Mouse (Mus musculus): ENCODE measurements around the gene Scyl2. TPM values are rescaled to one million over a fixed set of nuclear protein-coding genes. Genes with fewer than 3 reads are reported as not detected.
A peak's percentile ranks its signal among the peaks of the same experiment; 100 is the strongest.

Scyl2 gene
- total and polyA plus RNA-seq, 3 experiments, result 6.8 to 38.1 (median 37.2) TPM

GRCm38 (mm10) chr10:89595514-89595913 is 90.6 kb downstream of the Scyl2 start:
- Histone ChIP-seq H3K27me3 (ENCODE audit: insufficient read depth, low read length) (no peaks in the 10 kb centered on the region), H3K4me3 (ENCODE audit: low read depth, low read length) (no peak overlapping the region), H3K9me3 (replicated peaks) (no peaks in the 10 kb centered on the region), H3K36me3 (replicated peaks) (no peaks in the 10 kb centered on the region), H3K4me1 (ENCODE audit: insufficient read depth, low read depth, low read length) (peaks cover 11% of the 10 kb centered on the region)
- no peak for ATAC-seq (ENCODE audit: extremely low read depth, insufficient number of reproducible peaks, low FRiP score, poor library complexity, severe bottlenecking)
- TF ChIP-seq GATA1 (IDR thresholded peaks at IDR 0.05; ENCODE audit: borderline replicate concordance, low read length), result no peak
- TF ChIP-seq CTCF (IDR thresholded peaks at IDR 0.05; ENCODE audit: low read depth, low read length), result no peak
- TF ChIP-seq GATA2 (IDR thresholded peaks at IDR 0.05; ENCODE audit: borderline replicate concordance, low read depth, low read length), result no peak
- TF ChIP-seq TAL1 (conservative IDR thresholded peaks at IDR 0.05; ENCODE audit: low read depth, low read length), result no peak
- no peak for TF ChIP-seq POLR2AphosphoS5 (IDR thresholded peaks at IDR 0.05; ENCODE audit: insufficient replicate concordance, low read depth, low read length)
- no peak for DNase-seq (ENCODE audit: low spot score)

GRCm38 (mm10) chr10:89594309-89594708 is 91.8 kb downstream of the Scyl2 start:
- Histone ChIP-seq H3K4me3 (ENCODE audit: low read depth, low read length) (no peak overlapping the region), H3K27me3 (ENCODE audit: insufficient read depth, low read length) (no peaks in the 10 kb centered on the region), H3K9me3 (replicated peaks) (no peaks in the 10 kb centered on the region), H3K36me3 (replicated peaks) (no peaks in the 10 kb centered on the region), H3K4me1 (ENCODE audit: insufficient read depth, low read depth, low read length) (peaks cover 11% of the 10 kb centered on the region)
- DNase-seq (ENCODE audit: low spot score), result no peak
- peak; percentile 45; the same call in 1 of the 2 replicates for ATAC-seq (ENCODE audit: extremely low read depth, insufficient number of reproducible peaks, low FRiP score, poor library complexity, severe bottlenecking)
- TF ChIP-seq POLR2AphosphoS5 (IDR thresholded peaks at IDR 0.05; ENCODE audit: insufficient replicate concordance, low read depth, low read length) (no peak), TAL1 (conservative IDR thresholded peaks at IDR 0.05; ENCODE audit: low read depth, low read length) (0 out of 2 replicates have a peak, but pooled peaks have one; percentile 10), GATA2 (IDR thresholded peaks at IDR 0.05; ENCODE audit: borderline replicate concordance, low read depth, low read length) (no peak)

GRCm38 (mm10) chr10:89592797-89593196 is 93.3 kb downstream of the Scyl2 start:
- TF ChIP-seq GATA2 (IDR thresholded peaks at IDR 0.05; ENCODE audit: borderline replicate concordance, low read depth, low read length) (no peak), CTCF (IDR thresholded peaks at IDR 0.05; ENCODE audit: low read depth, low read length) (no peak)
- DNase-seq (ENCODE audit: low spot score), result no peak
- H3K4me3 ChIP-seq (ENCODE audit: low read depth, low read length), result no peak overlapping the region

GRCm38 (mm10) chr10:89589877-89590276 is 96.2 kb downstream of the Scyl2 start:
- no peaks in the 10 kb centered on the region for H3K9me3 ChIP-seq (replicated peaks)
- peaks cover 9% of the 10 kb centered on the region for H3K4me1 ChIP-seq (ENCODE audit: insufficient read depth, low read depth, low read length)
- no peak overlapping the region for H3K4me3 ChIP-seq (ENCODE audit: low read depth, low read length)
- ATAC-seq (ENCODE audit: extremely low read depth, insufficient number of reproducible peaks, low FRiP score, poor library complexity, severe bottlenecking), result no peak
- no peaks in the 10 kb centered on the region for H3K36me3 ChIP-seq (replicated peaks)
- no peak for DNase-seq (ENCODE audit: low spot score)
- TF ChIP-seq GATA1 (IDR thresholded peaks at IDR 0.05; ENCODE audit: borderline replicate concordance, low read length) (no peak), TAL1 (conservative IDR thresholded peaks at IDR 0.05; ENCODE audit: low read depth, low read length) (no peak), POLR2AphosphoS5 (IDR thresholded peaks at IDR 0.05; ENCODE audit: insufficient replicate concordance, low read depth, low read length) (no peak), GATA2 (IDR thresholded peaks at IDR 0.05; ENCODE audit: borderline replicate concordance, low read depth, low read length) (no peak), CTCF (IDR thresholded peaks at IDR 0.05; ENCODE audit: low read depth, low read length) (no peak)
- H3K27me3 ChIP-seq (ENCODE audit: insufficient read depth, low read length), result no peaks in the 10 kb centered on the region

More at GRCm38 (mm10) chr10:89592797-89593196, 93.3 kb downstream of the Scyl2 start:
- Histone ChIP-seq H3K36me3 (replicated peaks) (no peaks in the 10 kb centered on the region), H3K9me3 (replicated peaks) (no peaks in the 10 kb centered on the region), H3K27me3 (ENCODE audit: insufficient read depth, low read length) (no peaks in the 10 kb centered on the region), H3K4me1 (ENCODE audit: insufficient read depth, low read depth, low read length) (peaks cover 11% of the 10 kb centered on the region)
- ATAC-seq (ENCODE audit: extremely low read depth, insufficient number of reproducible peaks, low FRiP score, poor library complexity, severe bottlenecking), result no peak

Other genes starting within 250 kb of the Scyl2 start
- gene Gas2l3, start 242.3 kb downstream of the Scyl2 start, total RNA-seq (2014; fragmentation: Nextera tagmentation), result 0.24 and 7.4 TPM in 2 replicates
- 0.05 and 0.52 TPM in 2 replicates for gene Gas2l3, start 242.3 kb downstream of the Scyl2 start, total RNA-seq (2017)
- not detected in 2 replicates for gene Gas2l3, start 242.3 kb downstream of the Scyl2 start, polyA plus RNA-seq (2012)
- not detected in 2 replicates for gene Nr1h4, start 152.7 kb downstream of the Scyl2 start, total RNA-seq (2014; fragmentation: Nextera tagmentation)
- gene Nr1h4, start 152.7 kb downstream of the Scyl2 start, total RNA-seq (2017), result not detected in 2 replicates
- not detected in 2 replicates for gene Nr1h4, start 152.7 kb downstream of the Scyl2 start, polyA plus RNA-seq (2012)
- not detected in 2 replicates for gene Slc17a8, start 65.0 kb downstream of the Scyl2 start, total RNA-seq (2014; fragmentation: Nextera tagmentation)
- gene Slc17a8, start 65.0 kb downstream of the Scyl2 start, total RNA-seq (2017), result 0.05 and 0.06 TPM in 2 replicates
- gene Slc17a8, start 65.0 kb downstream of the Scyl2 start, polyA plus RNA-seq (2012), result not detected in 2 replicates
- 18.9 and 22.5 TPM in 2 replicates for gene Actr6, start 46.0 kb upstream of the Scyl2 start, total RNA-seq (2014; fragmentation: Nextera tagmentation)
- 26.4 and 28.2 TPM in 2 replicates for gene Actr6, start 46.0 kb upstream of the Scyl2 start, total RNA-seq (2017)
- 0.41 and 0.60 TPM in 2 replicates for gene Actr6, start 46.0 kb upstream of the Scyl2 start, polyA plus RNA-seq (2012)
- 61.0 and 66.6 TPM in 2 replicates for gene Uhrf1bp1l, start 58.7 kb upstream of the Scyl2 start, total RNA-seq (2014; fragmentation: Nextera tagmentation)
- 17.5 and 20.9 TPM in 2 replicates for gene Uhrf1bp1l, start 58.7 kb upstream of the Scyl2 start, total RNA-seq (2017)
- 2.6 and 7.2 TPM in 2 replicates for gene Uhrf1bp1l, start 58.7 kb upstream of the Scyl2 start, polyA plus RNA-seq (2012)
- gene Anks1b, start 187.2 kb upstream of the Scyl2 start, total RNA-seq (2014; fragmentation: Nextera tagmentation), result not detected in 2 replicates
- gene Anks1b, start 187.2 kb upstream of the Scyl2 start, total RNA-seq (2017), result 0.11 and 0.17 TPM in 2 replicates
- not detected in 2 replicates for gene Anks1b, start 187.2 kb upstream of the Scyl2 start, polyA plus RNA-seq (2012)